Mouse (Mus musculus) cortical plate, adult 2 months (tissue): ENCODE results near the gene Sik2.

Source experiments
- CTCF ChIP-seq: fragments of 200-500 bp; IDR thresholded peaks from 2 replicates; pipeline ENCODE4 v1.5.1; 2011; ENCODE audit warnings: mild to moderate bottlenecking, control low read depth, low read length; ENCODE audit not compliant: insufficient read depth; ENCODE audit errors: extremely low read depth
- POLR2A ChIP-seq: fragments of 200-500 bp; IDR thresholded peaks from 2 replicates; pipeline ENCODE4 v1.6.1; 2011; ENCODE audit warnings: mild to moderate bottlenecking, low read length, control low read depth; ENCODE audit not compliant: insufficient read depth; ENCODE audit errors: extremely low read depth

DNA sequence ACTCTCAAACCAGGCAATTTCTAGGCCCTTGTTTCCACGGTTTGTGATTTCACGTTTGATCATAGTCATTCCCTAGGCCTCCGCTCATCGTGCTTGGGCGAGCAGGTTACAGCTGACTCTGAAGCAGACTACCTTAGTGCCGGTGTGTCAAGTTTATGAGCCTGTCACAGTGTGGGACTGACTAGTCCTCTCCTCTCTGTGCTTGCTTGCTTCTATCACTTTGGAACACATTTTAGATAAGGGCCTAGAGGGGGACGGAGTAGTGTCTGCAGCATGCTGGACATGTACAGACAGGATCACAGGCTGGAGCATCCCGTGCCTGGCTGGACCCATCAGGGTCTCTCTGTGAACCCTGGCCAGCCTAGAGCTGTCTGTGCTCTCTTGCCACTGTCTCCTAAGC, 154.5 kb downstream of the Sik2 start:
- TF ChIP-seq CTCF (no peak), POLR2A (no peak)
